Mouse (Mus musculus): ENCODE measurements around the gene Pigk.
A peak's percentile ranks its signal among the peaks of the same experiment; 100 is the strongest.
"Not testable (repeated sequence)": the region's sequence is repeated elsewhere in the genome, so short reads cannot be mapped to it uniquely, and the experiment has no call there.

Gene Pigk

DNA sequence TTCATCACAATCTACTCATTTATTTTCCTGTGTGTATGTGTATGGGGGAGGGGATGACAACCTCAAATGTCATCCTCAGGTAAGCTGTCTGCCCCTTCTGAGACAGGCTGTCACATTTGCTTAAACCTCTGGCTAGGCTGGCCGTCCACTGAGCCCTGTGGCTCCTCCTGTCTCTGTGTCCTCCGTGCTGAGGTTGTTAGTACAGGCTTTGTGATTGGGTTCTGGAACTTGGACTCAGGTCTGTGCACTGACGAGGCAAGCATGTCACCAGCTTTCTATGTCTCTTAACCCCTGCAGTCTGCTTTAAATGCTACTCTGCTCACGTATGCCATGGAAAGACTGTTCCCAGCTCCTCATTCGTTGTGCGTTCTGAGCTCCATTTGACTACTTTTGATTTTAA, 62.5 kb downstream of the Pigk start:
- DNase-seq: peak in 1 of 2 experiments; percentile 35

DNA sequence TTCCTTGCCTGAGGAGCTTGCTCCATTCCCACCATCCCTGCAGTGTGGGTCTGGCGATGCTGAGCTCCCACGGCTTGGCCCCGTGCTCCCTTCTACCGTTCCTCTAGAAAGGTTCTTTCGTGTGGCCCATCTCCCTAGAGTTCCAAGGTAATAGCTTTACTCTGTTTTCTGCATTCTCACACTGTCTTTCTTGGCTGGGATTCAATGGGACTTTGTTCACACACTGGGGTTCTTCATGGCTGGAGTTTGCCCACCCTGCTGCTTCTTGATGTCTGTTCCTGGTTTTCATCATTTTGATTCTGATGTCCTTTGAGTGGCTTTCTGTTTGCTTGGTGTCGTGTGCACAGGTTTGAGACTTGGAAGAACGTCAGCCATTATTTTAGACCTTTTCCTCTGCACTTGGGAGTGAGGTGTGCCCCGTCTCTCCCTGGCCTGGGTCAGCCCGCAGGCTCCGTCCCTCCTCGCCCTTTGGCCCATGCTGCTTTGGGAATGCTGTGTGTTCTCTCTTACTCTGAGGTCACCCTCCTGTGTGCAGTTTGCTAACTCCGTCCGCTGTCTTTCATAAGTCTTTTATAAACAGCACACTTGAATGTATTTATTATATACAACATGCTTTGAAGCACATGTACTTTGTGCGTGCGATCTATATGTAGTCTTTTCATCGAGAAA, 63.1 kb downstream of the Pigk start:
- DNase-seq: peak; percentile 58 to 72

DNA sequence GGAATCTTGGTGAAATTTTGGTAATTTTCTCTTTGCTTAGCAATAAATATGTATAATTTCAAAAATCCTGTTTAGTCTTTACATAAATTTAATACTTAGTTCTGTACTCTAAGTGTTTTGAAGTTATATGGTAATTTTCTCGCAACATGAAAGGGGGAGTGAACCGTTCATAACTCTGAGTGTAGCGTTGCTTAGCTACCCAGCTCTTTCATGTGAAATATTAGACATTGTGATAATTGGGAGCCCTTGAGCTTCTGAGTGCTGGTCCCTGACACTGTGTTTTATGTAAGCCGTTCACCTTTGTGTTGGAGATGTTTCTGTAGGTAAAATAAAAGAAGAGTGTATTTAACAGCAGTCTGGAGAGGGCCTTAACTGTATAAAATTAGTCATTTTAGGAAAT, 65.9 kb downstream of the Pigk start:
- DNase-seq: no peak

DNA sequence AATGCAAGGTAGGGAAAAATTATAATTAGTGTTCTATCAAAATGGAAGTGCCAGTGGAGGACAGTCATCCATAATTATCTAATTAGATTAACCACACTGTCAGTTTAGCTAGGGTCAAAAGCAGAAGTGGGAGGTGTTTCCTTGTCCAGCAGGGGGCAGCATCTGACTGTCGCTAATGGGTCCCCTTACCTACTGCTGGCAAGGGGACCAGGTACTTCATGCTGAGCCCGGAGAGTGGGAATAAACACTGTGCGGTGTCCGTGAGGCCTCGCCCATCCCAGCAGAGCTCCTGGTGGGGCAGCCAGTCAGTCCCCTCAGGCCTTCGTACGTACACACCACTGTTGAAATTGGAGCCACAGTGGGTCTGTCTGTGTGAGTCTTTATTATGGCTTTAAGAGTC, 69.9 kb downstream of the Pigk start:
- peak; percentile 50 to 74 for DNase-seq

DNA sequence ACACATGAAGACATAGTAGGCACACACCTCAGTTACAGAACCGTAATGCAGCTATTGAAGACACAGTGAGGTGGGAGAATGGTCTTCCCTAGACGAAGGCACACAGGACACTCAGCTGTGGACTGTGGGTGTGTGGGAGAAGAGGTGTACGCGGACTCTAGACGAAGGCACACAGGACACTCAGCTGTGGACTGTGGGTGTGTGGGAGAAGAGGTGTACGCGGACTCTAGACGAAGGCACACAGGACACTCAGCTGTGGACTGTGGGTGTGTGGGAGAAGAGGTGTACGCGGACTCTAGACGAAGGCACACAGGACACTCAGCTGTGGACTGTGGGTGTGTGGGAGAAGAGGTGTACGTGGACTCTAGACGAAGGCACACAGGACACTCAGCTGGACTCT, 70.5 kb downstream of the Pigk start:
- DNase-seq: not testable (repeated sequence)

DNA sequence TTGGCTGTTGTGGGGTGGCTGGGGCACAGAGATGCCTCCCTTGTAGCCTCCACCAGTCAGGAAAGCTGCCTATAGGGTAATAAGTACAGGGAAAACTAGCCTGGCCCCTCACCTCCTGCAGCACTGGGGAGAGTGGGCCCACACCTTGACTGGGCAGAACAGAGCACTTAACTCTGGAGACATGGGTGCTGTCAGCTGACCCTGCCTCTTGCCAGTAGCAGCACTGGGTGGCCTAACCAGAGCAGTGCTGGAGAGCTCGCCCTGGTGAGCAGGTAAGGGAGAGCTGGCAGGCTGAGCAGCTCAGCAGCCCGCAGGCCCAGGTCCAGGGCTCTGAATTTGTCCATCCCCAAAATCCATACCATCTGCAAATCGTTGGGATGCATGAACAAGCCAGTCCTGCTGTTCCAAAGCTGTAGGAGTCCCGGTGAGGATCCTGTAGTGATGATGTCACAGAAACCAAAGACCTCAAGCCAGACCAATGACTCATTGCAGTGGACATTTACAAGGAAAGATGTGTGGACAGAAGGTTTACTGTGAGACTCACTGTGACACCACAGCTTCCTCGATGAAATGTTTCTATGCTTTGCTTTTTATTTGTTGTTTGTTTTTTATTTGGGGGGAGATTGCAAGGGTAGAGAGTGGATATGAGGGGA, 74.5 kb downstream of the Pigk start:
- DNase-seq: not testable (repeated sequence)

DNA sequence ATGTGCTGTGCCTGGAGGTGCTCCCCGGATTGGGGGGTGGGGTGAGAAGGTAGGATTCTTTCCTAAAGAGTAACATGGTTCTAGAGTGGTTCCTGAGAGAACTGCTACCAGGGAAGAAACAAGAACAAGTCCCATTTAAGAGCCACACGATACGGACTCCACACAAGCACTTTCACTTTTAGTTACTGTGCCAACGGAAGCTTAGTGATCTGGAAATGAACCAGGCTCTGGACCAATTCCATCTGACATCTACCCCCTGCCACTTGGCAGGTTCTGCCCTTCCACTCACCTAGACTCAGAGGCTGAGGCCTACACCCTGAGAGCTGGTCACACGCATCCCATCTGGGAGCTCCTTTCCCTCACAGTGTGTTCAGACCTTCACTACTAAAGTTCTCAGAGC, 78.7 kb downstream of the Pigk start:
- peak; percentile 47 to 55 for DNase-seq

DNA sequence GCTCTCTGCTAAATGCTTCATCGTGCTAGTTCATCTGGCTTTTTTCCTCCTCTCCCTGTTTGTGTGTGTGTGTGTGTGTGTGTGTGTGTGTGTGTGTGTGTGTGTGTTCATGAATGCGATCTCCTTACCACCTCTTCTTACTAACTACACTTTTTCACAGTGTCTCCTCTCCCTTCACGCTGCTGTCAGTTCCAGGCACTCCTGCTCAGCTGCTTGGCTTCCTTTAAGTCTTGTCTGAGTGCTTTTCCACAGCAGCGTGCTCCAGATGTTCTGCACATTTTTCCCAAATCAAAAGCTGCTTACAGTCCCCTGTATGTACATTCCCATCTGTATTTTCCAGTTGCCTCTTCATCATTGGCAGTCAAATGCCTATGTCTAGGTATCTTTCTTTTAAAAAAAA, 79.1 kb downstream of the Pigk start:
- DNase-seq: no peak

DNA sequence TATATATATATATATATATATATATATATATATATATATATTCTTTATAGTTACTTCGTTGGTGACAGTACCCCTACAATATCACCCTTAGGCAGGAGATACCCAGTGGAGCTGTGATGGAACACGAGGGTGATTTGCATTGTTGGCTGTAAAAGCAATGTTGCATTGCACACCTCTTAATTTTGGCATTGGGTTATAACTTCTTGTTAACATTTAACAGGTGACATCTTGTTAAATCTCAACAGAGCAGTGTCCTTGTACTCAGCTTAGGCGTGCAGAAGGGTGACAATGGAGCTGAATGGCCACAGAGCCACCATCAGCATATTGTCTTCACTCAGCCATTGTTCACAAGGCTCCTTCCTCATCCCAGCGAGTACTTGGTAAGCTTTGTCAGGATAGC, 82.3 kb downstream of the Pigk start:
- peak in 1 of 2 experiments; percentile 43 for DNase-seq

DNA sequence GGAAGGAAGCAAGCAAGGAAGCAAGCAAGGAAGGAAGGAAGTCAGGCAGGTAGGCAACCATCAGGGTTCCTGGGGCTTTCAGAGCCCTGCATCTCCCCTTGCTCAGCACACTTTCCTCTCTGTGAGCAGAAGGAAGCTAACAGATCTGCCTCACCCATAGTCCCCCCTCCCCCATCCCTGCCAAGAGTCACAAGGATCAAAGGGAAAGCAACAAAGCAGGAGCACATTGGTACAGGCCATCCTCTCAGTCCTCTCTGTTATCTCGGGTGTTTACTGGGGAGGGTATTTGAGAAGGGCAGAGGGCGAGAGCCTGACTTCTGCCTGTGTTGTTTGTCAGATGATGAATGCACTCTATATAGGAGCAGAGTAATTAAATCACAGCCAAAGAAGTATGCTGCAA, 83.5 kb downstream of the Pigk start:
- DNase-seq: no peak

DNA sequence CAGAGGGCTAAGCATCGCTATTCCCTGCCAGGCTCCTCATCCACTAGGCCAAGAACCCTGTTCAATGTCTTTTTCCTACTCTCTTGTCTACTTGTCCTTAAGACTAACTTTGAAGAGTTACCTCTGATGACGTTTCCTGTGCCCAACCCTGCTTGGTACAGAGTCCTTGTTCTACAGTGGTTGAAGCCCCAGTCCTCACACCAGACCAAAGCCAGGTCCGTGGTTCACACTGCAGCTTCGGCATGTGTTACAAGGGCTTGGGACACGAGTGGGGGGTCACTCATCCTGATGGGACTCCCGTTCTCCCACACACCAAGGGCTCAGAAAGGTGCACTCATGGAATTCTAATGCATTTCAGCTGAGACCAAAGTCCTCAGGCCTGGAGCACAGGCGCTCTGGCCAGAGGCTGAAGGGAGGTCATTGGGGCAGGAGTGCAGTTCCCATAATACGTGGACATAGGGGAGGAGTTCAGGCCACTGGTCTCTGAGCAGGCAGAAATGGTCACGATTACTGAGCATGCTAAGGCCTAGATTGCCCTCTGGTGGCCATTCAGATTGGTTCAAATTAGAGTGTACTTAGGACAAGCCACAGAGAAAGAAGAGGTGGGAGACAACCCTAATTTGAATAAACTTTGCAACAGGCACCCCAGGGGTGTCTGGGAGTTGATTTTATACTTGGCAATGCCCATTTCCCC, 86.0 kb downstream of the Pigk start:
- peak; percentile 77 to 78 for DNase-seq

DNA sequence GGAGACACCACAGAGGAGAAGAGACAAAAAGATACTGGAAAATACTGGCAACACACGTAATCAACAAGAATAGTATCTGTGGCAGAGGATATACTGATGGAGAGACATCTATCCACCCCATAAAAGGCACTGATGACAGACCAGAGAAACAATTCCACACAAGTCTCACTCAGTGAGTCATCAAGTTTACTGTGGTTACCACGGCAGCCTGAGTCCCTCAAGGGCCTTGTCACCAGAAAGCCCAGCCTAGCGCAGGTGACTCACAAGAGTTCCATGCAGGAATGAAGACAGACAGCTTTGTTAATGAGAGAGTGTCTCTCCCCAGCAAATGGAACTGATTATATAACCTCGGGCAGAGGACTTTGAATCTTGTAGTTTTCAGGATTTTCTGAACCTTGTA, 100.0 kb downstream of the Pigk start:
- DNase-seq: no peak

DNA sequence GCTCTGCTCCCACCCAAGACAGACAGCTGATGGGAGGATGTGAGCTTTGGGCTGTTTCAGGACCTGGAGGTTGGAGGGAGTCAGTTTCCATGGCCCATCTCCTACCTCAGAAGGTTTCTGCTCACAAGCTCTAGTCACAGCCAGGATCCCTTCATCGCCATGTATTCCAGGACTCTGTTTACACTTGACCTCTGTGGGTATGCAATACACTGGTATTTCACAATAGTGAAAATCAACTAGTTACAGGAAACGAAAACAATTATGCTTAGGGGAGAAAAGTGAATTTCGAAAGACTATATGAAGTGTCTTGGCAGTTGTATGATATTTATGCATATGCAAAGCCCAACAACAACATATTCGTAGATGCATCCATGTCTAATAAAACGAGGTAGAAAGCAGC, 101.2 kb downstream of the Pigk start:
- no peak for DNase-seq

DNA sequence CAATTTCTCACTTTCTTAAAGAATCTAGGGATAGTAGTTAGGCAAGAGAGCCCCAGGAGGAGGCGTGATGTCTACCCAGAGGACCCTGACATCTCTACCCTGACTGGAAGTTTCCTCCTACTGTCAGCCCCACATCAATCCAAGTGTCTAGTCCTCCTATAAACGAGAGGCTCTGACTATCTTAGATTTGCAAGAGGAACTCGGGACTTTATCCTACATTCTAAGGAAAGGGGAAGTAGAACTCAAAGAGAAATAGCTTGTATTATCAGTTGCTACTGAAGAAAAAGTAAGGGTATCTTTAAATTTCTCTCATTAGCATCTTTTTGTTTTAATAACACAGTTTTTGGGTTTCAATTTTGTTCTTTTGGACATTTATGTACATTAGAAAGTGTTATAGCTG, 106.5 kb downstream of the Pigk start:
- no peak for DNase-seq

DNA sequence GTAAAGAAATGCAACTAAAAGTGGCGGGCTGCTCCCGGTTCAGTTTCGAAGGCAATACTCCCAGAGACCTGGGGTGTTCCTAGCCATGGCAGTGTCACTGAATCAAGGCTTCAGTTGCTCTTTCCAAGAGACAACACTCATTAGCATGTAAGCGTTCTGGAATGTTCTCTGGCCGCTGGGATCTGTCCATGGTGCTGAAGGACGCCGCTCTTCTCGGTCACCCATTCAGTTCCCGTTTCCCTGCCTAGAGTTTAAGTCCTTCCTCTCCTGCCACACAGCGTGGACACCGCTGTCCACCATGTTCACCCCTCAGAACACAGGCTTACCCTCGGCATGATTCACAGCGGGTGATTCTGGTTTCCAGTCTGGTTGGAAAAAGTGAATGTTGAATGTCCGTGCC, 107.3 kb downstream of the Pigk start:
- DNase-seq: peak; percentile 41 to 71

DNA sequence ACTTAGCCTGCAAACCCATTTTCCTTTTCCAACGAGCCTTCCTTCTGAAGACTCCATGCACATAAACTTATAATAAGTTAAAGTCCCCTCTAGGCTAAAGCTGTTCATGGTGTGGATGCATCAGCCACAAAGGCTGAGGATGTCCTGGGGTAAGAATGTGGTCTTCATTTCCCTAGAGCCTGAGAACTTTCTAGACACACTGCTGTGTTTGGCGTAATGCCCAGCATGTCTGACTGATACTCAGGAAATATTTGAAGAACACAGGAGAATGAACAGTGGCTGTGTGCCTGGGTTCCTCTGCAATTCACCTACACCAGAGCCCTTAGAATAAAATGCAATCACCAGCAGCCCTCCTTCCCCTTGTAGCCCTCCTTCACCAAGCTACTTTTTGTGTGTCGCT, 117.5 kb downstream of the Pigk start:
- DNase-seq: peak in 1 of 2 experiments; percentile 21

DNA sequence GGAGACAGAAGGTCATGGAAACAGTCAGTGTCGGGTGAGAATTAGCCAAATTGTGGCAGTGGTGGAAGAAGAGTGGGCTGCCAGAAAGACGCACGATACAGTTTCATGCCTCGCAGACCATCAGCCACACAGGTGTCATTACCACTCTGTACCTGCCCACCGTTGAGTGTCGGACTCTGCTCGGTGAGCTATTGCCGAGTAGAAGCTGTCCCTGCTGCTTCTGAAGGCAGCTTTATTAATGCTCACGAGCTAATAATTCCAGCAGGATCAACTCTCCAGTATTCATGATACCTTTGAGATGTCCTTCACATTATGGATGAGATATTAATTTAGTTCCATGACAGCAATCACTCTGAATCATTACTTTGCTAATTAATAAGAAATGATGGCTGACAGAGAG, 118.1 kb downstream of the Pigk start:
- DNase-seq: no peak

DNA sequence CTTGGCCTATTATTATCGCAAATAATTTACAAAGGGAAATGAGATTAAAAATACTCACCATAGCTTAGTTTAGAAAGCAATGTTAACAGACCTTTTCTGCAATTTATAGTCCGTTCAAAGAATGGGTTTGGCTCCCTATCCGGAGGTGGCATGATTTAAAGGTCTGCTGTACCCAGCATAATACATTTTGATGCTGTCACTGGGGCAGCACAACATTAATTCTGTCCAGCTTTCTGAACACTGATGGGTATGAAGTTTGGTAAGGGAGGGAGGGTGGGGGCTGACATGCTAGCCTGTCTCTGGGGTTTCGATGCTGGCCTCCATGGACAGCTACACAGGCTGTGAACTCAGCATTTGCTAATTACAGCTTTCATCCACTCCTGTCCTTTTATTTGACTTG, 118.5 kb downstream of the Pigk start:
- no peak for DNase-seq

DNA sequence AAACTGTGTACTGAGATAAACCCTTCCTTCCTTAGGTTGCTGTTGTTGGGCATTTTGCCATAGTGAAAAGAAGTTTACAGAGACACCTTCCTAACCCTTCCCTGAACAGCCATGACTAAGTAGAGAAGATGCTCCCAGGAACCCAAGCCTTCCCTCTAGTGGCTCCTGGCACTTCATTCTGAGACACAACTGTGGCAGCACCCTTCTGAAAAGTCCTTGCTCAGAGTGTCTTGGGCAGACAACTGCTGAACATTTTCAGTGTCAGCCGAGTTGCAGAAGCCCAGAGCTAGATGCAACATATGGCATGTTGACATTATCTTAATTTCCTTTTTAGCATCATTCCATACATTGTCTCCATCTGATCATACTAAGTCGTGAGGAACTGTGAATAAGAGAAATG, 123.5 kb downstream of the Pigk start:
- DNase-seq: no peak

DNA sequence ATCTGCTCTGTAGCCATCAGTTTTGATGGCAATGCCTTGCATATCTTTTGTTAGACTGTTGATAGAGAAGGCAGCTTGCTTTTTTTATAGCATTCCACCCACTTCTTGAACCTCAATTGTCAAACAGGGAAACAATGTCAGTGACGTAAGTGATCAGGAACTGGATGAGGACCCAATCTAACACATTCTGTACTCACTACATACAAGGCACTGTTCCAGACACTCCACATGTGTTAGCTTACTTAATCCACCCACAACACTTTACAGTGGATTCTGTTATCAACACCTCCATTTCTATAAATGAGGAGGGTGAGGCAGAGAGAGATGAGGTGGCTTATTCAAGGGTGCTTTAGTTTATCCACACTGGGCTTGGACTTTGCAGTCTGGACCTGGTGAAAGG, 124.0 kb downstream of the Pigk start:
- DNase-seq: no peak

DNA sequence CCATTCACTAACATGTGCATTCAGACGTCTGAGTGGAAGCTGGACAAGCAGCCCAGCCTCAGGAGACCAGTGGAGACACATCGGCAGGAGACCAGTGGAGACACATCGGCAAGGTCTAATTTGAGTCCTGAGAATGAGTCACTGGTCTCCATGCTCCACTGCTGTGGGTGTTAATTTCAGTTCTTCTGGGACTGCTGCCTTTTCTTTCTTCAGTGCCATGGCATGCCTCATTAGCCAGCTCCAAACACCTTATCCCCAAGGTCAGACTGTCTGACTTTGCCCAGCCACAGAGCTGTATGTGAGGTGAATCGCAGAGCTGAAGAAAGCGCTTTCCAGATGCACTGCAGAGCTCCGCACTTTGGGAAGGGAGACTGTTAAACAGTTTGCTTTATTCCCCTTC, 127.4 kb downstream of the Pigk start:
- DNase-seq: peak in 1 of 2 experiments; percentile 17

DNA sequence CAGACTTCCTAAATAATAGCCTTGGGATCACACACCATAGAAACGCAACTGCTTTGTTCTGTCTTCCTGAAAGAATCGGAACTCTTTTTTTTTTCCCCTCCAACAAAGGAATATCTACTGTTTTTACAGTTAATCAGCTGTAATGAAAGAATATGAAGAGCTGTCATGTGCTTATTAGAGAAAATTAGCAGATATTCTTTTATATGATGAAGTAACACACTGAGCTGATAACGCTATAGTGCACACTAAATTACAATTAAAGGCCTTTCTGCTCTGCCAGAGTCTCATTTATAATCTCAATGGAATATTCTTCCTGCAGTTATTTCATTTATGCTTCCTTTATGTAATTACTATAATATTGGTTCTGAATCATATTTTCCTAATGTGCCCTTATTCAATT, 128.7 kb downstream of the Pigk start:
- DNase-seq: no peak

DNA sequence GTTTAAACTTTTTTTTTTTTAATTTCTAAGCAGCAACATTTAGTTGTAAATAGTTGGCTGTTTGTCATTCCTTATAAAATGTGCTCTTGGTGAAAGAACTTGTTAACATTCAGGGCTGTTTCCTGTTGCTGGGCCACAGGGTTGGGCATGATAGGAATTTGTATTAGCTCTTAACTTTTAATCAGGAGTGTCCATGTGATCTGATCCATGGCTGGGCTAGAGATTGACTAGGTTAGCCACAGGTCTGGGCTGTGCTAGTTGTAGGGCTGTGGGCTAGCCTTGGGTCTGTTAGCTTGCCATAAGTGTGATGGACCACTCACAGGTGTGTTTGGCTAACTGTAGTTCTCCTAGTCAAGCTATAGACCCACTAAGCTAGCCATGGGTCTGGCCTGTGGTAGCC, 130.0 kb downstream of the Pigk start:
- no peak for DNase-seq

DNA sequence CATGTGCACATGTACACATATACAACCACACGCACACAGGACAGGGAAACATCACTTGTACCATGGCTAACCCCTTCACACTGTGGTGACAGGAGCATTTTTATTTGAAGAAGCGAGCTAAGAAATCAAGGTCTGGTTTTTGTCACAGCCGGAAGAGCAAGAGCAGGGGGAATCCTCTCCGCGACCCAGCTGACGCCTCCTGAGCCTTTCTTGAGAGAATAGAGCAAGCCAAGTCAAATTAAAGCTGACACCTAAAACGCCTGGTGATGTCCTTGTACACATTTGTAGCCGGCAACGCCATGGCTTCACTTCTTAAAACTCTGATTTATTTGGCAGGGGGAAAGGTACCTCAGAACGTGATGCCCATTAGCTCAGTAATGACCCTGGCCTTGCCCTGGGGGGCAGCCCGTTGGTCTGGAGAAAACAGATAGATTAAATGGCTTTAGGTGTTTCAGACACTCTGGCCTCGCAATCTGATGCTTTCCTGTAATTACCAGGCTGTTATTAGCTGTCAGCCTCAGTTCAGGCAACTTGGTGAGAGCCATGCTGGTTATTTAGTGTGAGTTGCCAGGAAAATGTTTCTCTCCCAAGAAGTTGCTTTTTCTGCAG, 141.2 kb downstream of the Pigk start:
- no peak for DNase-seq

Measured in kidney, adult 8-10 months (tissue).